Mouse (Mus musculus) erythroblast, embryonic 14.5 days (primary cell): ENCODE results near the gene Mkrn2. TPM values are rescaled to one million over a fixed set of nuclear protein-coding genes. Genes with fewer than 3 reads are reported as not detected.
A peak's percentile ranks its signal among the peaks of the same experiment; 100 is the strongest.

Source experiments
- H3K27me3 ChIP-seq: 2 replicates; pipeline ENCODE4 v1.6.1; 2012; ENCODE audit warnings: inconsistent platforms; ENCODE audit not compliant: control insufficient read depth
- H3K36me3 ChIP-seq: 2 replicates; pipeline ENCODE4 v1.6.1; 2012; ENCODE audit warnings: mild to moderate bottlenecking, inconsistent platforms; ENCODE audit not compliant: control insufficient read depth
- H3K4me1 ChIP-seq: 2 replicates; pipeline ENCODE4 v1.6.1; 2012; ENCODE audit warnings: inconsistent platforms; ENCODE audit not compliant: control insufficient read depth
- H3K4me3 ChIP-seq: replicated peaks from 2 replicates; pipeline ENCODE3; 2012; ENCODE audit warnings: moderate library complexity, mild to moderate bottlenecking, inconsistent platforms
- H3K9me3 ChIP-seq: 2 replicates; pipeline ENCODE4 v1.6.1; 2012; ENCODE audit warnings: low read length, inconsistent platforms, mixed read lengths; ENCODE audit not compliant: control insufficient read depth
- GATA1 ChIP-seq: IDR thresholded peaks from 2 replicates; pipeline ENCODE4 v1.6.1; 2012; ENCODE audit warnings: low read length, inconsistent platforms, mixed read lengths
- TAL1 ChIP-seq: IDR thresholded peaks from 3 replicates; pipeline ENCODE4 v1.6.1; 2012; ENCODE audit warnings: low read length, inconsistent platforms, mixed read lengths
- polyA plus RNA-seq: library from polyadenylated mRNA; stranded (reverse); fragments of >175 nt; gene quantifications from 2 replicates; pipeline ENCODE4 v1.2.3, GENCODE M21; 2012

Mkrn2 gene
- polyA plus RNA-seq, 1 experiment: 0.45 TPM

- Histone ChIP-seq H3K4me1 (no peaks in the 10 kb centered on the region), H3K4me3 (no peak overlapping the region), H3K27me3 (no peaks in the 10 kb centered on the region), H3K36me3 (peaks cover 38% of the 10 kb centered on the region), H3K9me3 (no peaks in the 10 kb centered on the region)
- TF ChIP-seq TAL1 (no peak), GATA1 (no peak)
Measured at GRCm38 (mm10) chr6:115580810-115581209, 20.9 kb upstream of the Mkrn2 start.

DNA sequence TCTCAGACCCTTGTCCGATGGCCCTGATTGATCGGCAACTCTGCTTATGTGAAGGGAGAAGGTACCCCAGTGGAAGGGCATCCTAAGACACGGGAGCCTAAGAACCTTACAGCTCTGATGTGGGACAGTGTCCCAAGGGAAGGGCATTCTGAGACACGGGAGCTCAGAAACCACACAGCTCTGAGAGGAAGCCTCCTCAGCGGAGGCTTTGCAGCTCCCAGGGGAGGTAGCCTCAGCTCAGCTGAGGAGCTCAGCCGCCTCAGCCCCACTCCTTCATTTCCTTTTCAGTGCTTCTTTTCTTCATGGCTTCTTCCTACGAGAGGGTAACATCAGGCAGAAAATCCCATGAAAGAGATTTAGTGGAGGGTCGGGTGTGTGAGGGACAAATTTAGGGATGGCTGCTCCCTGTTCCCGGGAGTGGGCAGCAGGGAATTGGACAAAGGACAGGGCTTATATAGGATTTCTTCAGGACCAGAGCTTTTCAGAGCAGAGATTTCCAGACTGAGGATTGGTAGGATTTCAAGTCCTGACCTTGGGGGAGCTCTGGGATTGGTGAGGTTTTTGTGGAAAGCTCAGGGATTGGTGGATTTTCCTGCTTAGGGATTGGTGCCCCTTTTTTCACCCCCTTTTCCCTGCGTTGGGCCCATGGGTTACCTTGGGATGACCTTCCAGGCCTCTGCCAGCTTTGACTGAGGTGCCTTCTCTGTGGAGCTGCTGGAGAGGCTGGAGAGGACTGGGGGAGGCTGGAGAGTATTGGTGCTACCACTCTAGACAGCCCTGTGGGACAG, 19.2 kb upstream of the Mkrn2 start:
- H3K4me1 ChIP-seq: no peaks in the 10 kb centered on the region
- H3K9me3 ChIP-seq: no peaks in the 10 kb centered on the region
- TF ChIP-seq GATA1 (no peak), TAL1 (no peak)
- peaks cover 21% of the 10 kb centered on the region for H3K36me3 ChIP-seq
- no peaks in the 10 kb centered on the region for H3K27me3 ChIP-seq
- H3K4me3 ChIP-seq: no peak overlapping the region

- no peaks in the 10 kb centered on the region for H3K27me3 ChIP-seq
- peaks cover 12% of the 10 kb centered on the region for H3K36me3 ChIP-seq
- H3K4me3 ChIP-seq: no peak overlapping the region
- TF ChIP-seq GATA1 (no peak), TAL1 (no peak)
- H3K9me3 ChIP-seq: no peaks in the 10 kb centered on the region
- H3K4me1 ChIP-seq: no peaks in the 10 kb centered on the region
Measured at GRCm38 (mm10) chr6:115583430-115584125, 18.1 kb upstream of the Mkrn2 start.

GRCm38 (mm10) chr6:115584176-115584575, 17.5 kb upstream of the Mkrn2 start:
- peaks cover 7% of the 10 kb centered on the region for H3K36me3 ChIP-seq
- no peaks in the 10 kb centered on the region for H3K9me3 ChIP-seq
- no peaks in the 10 kb centered on the region for H3K4me1 ChIP-seq
- TF ChIP-seq TAL1: no peak
- TF ChIP-seq GATA1: no peak
- no peaks in the 10 kb centered on the region for H3K27me3 ChIP-seq
- H3K4me3 ChIP-seq: no peak overlapping the region

GRCm38 (mm10) chr6:115586321-115586720, 15.4 kb upstream of the Mkrn2 start:
- Histone ChIP-seq H3K9me3 (no peaks in the 10 kb centered on the region), H3K36me3 (peaks cover 3% of the 10 kb centered on the region; the same call in 1 of the 2 replicates), H3K27me3 (no peaks in the 10 kb centered on the region), H3K4me1 (no peaks in the 10 kb centered on the region), H3K4me3 (no peak overlapping the region)
- TF ChIP-seq TAL1 (no peak), GATA1 (no peak)

- TF ChIP-seq TAL1 (no peak), GATA1 (no peak)
- no peaks in the 10 kb centered on the region for H3K36me3 ChIP-seq
- peak overlapping the region; percentile 45 for H3K4me3 ChIP-seq
- H3K4me1 ChIP-seq: peaks cover 4% of the 10 kb centered on the region
- H3K27me3 ChIP-seq: no peaks in the 10 kb centered on the region
- H3K9me3 ChIP-seq: no peaks in the 10 kb centered on the region
Measured at GRCm38 (mm10) chr6:115591692-115592359, 9.9 kb upstream of the Mkrn2 start.

DNA sequence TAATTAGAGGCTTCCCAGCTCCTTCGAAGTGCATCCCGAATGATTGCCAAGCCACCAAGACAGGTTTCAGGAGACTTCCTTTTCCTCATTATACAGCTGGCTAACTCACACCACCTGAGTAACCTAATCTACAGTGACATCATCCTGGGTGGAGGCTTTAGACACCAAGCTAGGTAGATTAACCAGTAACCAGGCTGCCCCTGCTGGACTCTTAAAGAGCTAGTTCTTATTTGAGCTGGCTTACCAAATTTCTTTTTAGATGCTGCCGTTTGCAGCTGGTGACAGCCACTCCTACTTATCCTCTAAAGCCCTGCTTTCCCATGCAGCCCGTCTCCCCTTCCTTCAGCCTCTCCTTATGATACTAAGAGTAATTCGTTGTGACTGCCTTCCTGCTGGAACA, 9.2 kb upstream of the Mkrn2 start, which contains the start of gene Mkrn2os:
Mkrn2os (minus strand) TSS at position 119 of the 400 bp plus-strand sequence.
- H3K4me1 ChIP-seq: peaks cover 4% of the 10 kb centered on the region
- TF ChIP-seq GATA1 (no peak), TAL1 (no peak)
- peak within 1 kb of the TSS; percentile 45 for H3K4me3 ChIP-seq

DNA sequence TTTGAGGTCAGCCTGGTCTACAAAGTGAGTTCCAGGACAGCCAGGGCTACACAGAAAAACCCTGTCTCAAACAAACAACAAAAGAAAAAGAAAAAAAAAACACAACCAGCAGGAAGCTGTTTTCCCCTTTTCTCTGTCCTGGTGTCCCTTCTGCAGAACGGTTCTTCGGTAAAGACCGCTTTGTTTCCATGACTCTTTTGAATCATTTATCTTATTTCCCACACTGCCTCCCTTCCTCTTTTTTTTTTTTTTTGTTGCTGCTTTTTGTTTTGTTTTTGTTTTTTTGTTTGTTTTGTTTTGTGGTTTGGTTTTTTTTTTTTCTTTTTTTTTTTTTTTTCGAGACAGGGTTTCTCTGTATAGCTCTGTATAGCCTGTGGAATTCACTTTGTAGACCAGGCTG, 8.4 kb upstream of the Mkrn2 start:
- Histone ChIP-seq H3K36me3 (no peaks in the 10 kb centered on the region), H3K4me1 (peaks cover 4% of the 10 kb centered on the region), H3K4me3 (no peak overlapping the region), H3K27me3 (no peaks in the 10 kb centered on the region), H3K9me3 (no peaks in the 10 kb centered on the region)
- TF ChIP-seq TAL1 (no peak), GATA1 (no peak)

More for the DNA sequence above, 9.2 kb upstream of the Mkrn2 start, which contains the start of gene Mkrn2os:
- H3K36me3 ChIP-seq: no peaks in the 10 kb centered on the region
- H3K9me3 ChIP-seq: no peaks in the 10 kb centered on the region
- no peaks in the 10 kb centered on the region for H3K27me3 ChIP-seq

DNA sequence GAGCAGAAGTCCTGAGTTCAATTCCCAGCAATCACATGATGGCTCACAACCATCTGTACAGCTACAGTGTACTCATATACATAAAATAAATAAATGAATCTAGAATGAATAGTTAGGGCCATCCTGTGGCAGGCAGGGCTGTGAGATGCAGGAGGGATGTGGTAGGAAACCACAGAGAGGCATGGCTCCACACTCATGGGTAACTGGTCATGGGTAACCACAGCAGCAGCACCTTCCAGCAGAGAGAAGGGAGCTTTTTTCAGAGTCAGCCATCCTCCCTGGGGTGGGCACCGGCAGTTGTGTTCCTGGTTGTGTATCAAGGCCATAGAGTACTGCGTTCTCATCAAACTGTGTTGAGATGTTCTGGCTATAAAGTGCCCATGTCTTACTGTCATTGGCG, 7.2 kb upstream of the Mkrn2 start:
- no peaks in the 10 kb centered on the region for H3K9me3 ChIP-seq
- peaks cover 4% of the 10 kb centered on the region for H3K4me1 ChIP-seq
- H3K36me3 ChIP-seq: no peaks in the 10 kb centered on the region
- no peak for TF ChIP-seq TAL1
- no peak for TF ChIP-seq GATA1
- no peaks in the 10 kb centered on the region for H3K27me3 ChIP-seq
- no peak overlapping the region for H3K4me3 ChIP-seq
